ENCODE assay signal across 12 mouse cellular contexts in the genomic region with DNA sequence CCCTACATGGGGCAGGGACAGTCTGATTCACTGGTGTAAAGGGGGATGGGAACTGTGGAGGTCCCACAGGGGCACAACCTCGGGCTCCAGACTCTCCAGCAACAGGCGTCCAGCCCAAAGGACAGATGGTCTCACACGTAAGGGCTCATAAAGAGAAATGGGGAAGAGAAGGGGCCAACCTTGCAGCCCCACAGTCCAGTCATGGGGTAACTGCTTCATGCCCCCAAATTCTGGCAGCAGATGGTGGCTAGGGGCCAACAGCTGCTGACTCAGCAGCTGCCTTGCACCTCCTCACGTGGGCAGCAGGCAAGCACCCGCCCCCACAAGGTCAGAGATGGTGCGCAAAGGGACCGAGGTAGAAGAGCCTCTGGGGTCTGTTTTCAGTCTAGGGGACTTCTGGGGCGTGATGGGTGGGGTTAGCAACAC. TPM values are rescaled to one million over a fixed set of nuclear protein-coding genes. Genes with fewer than 3 reads are reported as not detected.
DNase-seq lines count a peak whose midpoint lies in the region; TF ChIP-seq lines count a peak whose summit lies in the region.
"Had no signal": no experiment of that assay in that cellular context is flagged by ENCODE, and none has a peak within 500 bp of the region (broad histone marks: within the 10 kb centered on the region; RNA-seq: fewer than 3 reads in every experiment).

No protein-coding gene starts in this region.

- TF ChIP-seq CTCF in layer of hippocampus, adult 2 months (conservative IDR thresholded peaks at IDR 0.05), result no peak
- no peak for TF ChIP-seq CTCF in cerebellum, adult 2 months (IDR thresholded peaks at IDR 0.05; ENCODE audit: borderline replicate concordance, insufficient read depth, low read depth, low read length)

- intact Hi-C loops in gastrocnemius, postnatal 14 days (cut with DNase I; ENCODE audit: low total_unique reads), result no loop called here

- H3K4me1 ChIP-seq in cerebellum, adult 2 months (ENCODE audit: control insufficient read depth, insufficient read depth, low read length), result peaks cover 37% of the 10 kb centered on the region

- TF ChIP-seq POLR2A in cerebellum, adult 2 months (IDR thresholded peaks at IDR 0.05; ENCODE audit: borderline replicate concordance, insufficient read depth, low read length), result no peak

- no peaks in the 10 kb centered on the region for H3K27me3 ChIP-seq in cerebellum, adult 2 months (ENCODE audit: control insufficient read depth, insufficient read depth, low read length)

- H3K4me3 ChIP-seq in layer of hippocampus, adult 2 months, result no peak overlapping the region; the same call in 1 of the 2 replicates
- peak overlapping the region; percentile 84 for H3K4me3 ChIP-seq in cerebellum, adult 2 months (replicated peaks; ENCODE audit: insufficient read depth, low read depth, low read length)
- H3K4me3 ChIP-seq: erythroblast, embryonic 14.5 days; liver, embryonic 12.5 days had no signal

- WGBS in cerebellum, adult 2 months, result 4% methylated on average over 8 of the region's 8 CpGs

- DNase-seq in gastrocnemius, postnatal 14 days, result peak; percentile 28
- no peak for DNase-seq in gastrocnemius, postnatal 25 days
- no peak for DNase-seq in layer of hippocampus, adult 2 months (ENCODE audit: low spot score in 2 of 2)
- DNase-seq in layer of hippocampus, adult 8-10 months (ENCODE audit: low spot score in 2 of 2), result no peak
- peak; percentile 69 for DNase-seq in NIH3T3 (ENCODE audit: low read depth)
- DNase-seq in cerebellum, adult 2 months, result peak; percentile 70 to 74
- no peak for DNase-seq in lung, postnatal 25 days (ENCODE audit: low spot score)
- no peak for DNase-seq in frontal cortex, adult 2 months (ENCODE audit: extremely low spot score in 1 of 2, low spot score in 1 of 2)
- DNase-seq: lung, postnatal 4 days; right cerebral cortex, postnatal 25 days had no signal

- peak overlapping the region; percentile 97 for H3K27ac ChIP-seq in layer of hippocampus, adult 2 months
- peak overlapping the region; percentile 85 for H3K27ac ChIP-seq in cerebellum, adult 2 months (ENCODE audit: insufficient read depth, low read length)
- H3K27ac ChIP-seq: liver, embryonic 12.5 days had no signal

RNA-seq across cellular contexts. Expression of a gene that starts 2.9 kb away (rescaled TPM):
- under 1 TPM; 0.47 to 0.82 TPM for total RNA-seq in gastrocnemius, postnatal 14 days (2021)
- under 1 TPM; 0.38 to 0.75 TPM for total RNA-seq in gastrocnemius, postnatal 25 days (2021)
- total RNA-seq in layer of hippocampus, adult 2 months (2021), result 100 to 1,000 TPM; 251 to 263 TPM
- 100 to 1,000 TPM; 248 to 286 (median 272) TPM for total RNA-seq in layer of hippocampus, adult 8-10 months (2022)
- polyA plus RNA-seq in cerebellum, adult 2 months (2012; rRNA removed), result 375 and 402 TPM in 2 replicates
- 204 and 235 TPM in 2 replicates for polyA plus RNA-seq in frontal cortex, adult 2 months (2012; rRNA removed)
- polyA plus RNA-seq: erythroblast, embryonic 14.5 days had no signal

RNA-seq across cellular contexts. Expression of a gene that starts 5.5 kb away (rescaled TPM):
- total RNA-seq in gastrocnemius, postnatal 14 days (2021), result 10 to 100 TPM; 14.8 to 32.4 TPM
- 10 to 100 TPM; 17.1 to 32.9 TPM for total RNA-seq in gastrocnemius, postnatal 25 days (2021)
- 100 to 1,000 TPM; 338 to 343 TPM for total RNA-seq in layer of hippocampus, adult 2 months (2021)
- 100 to 1,000 TPM; 295 to 343 (median 318) TPM for total RNA-seq in layer of hippocampus, adult 8-10 months (2022)
- polyA plus RNA-seq in cerebellum, adult 2 months (2012; rRNA removed), result 328 and 384 TPM in 2 replicates
- polyA plus RNA-seq in frontal cortex, adult 2 months (2012; rRNA removed), result 227 and 251 TPM in 2 replicates

RNA-seq across cellular contexts. Expression of a gene that starts 11.6 kb away (rescaled TPM):
- under 1 TPM; 0.55 to 0.75 TPM for total RNA-seq in gastrocnemius, postnatal 14 days (2021)
- total RNA-seq in gastrocnemius, postnatal 25 days (2021), result under 1 TPM; 0.18 to 0.75 TPM
- total RNA-seq in layer of hippocampus, adult 2 months (2021), result 1 to 10 TPM; 1.1 to 1.7 TPM
- 1 to 10 TPM; 1.1 to 2.0 (median 1.5) TPM for total RNA-seq in layer of hippocampus, adult 8-10 months (2022)
- polyA plus RNA-seq in cerebellum, adult 2 months (2012; rRNA removed), result 3.2 and 4.4 TPM in 2 replicates
- polyA plus RNA-seq in frontal cortex, adult 2 months (2012; rRNA removed), result 3.3 and 3.5 TPM in 2 replicates

RNA-seq across cellular contexts. Expression of a gene that starts 15.0 kb away (rescaled TPM):
- 100 to 1,000 TPM; 730 to 819 TPM for total RNA-seq in gastrocnemius, postnatal 14 days (2021)
- 100 to 1,000 TPM; 531 to 541 TPM for total RNA-seq in gastrocnemius, postnatal 25 days (2021)
- 100 to 1,000 TPM; 548 to 575 TPM for total RNA-seq in layer of hippocampus, adult 2 months (2021)
- total RNA-seq in layer of hippocampus, adult 8-10 months (2022), result 100 to 1,000 TPM; 490 to 734 (median 578) TPM
- polyA plus RNA-seq in cerebellum, adult 2 months (2012; rRNA removed), result 481 and 571 TPM in 2 replicates
- 556 and 592 TPM in 2 replicates for polyA plus RNA-seq in frontal cortex, adult 2 months (2012; rRNA removed)

RNA-seq across cellular contexts. Expression of a gene that starts 18.3 kb away (rescaled TPM):
- total RNA-seq in gastrocnemius, postnatal 14 days (2021), result 1 to 10 TPM; 6.2 to 9.6 TPM
- 1 to 10 TPM; 5.2 to 6.7 TPM for total RNA-seq in gastrocnemius, postnatal 25 days (2021)
- 10 to 100 TPM; 42.1 to 45.1 TPM for total RNA-seq in layer of hippocampus, adult 2 months (2021)
- total RNA-seq in layer of hippocampus, adult 8-10 months (2022), result 10 to 100 TPM; 36.8 to 41.3 (median 38.6) TPM
- 48.1 and 49.2 TPM in 2 replicates for polyA plus RNA-seq in cerebellum, adult 2 months (2012; rRNA removed)
- 49.9 and 55.6 TPM in 2 replicates for polyA plus RNA-seq in frontal cortex, adult 2 months (2012; rRNA removed)

Comparison
In these comparisons a context has a peak if more than half of its experiments do, and no peak if none do; other contexts are left out.
1. DNase-seq: peak in gastrocnemius, postnatal 14 days (single experiment), NIH3T3 (single experiment) and cerebellum, adult 2 months (2 of 2); none in gastrocnemius, postnatal 25 days (single experiment), layer of hippocampus, adult 2 months (0 of 2), layer of hippocampus, adult 8-10 months (0 of 2), lung, postnatal 25 days (single experiment) and frontal cortex, adult 2 months (0 of 2).
2. RNA of a gene that starts 2.9 kb away (total RNA-seq): 248 to 286 TPM in layer of hippocampus, adult 8-10 months and 251 to 263 TPM in layer of hippocampus, adult 2 months; 0.47 to 0.82 TPM in gastrocnemius, postnatal 14 days and 0.38 to 0.75 TPM in gastrocnemius, postnatal 25 days; every median in the first group is over 100 times any median in the second.
3. RNA of a gene that starts 5.5 kb away (total RNA-seq): 338 to 343 TPM in layer of hippocampus, adult 2 months and 295 to 343 TPM in layer of hippocampus, adult 8-10 months; 17.1 to 32.9 TPM in gastrocnemius, postnatal 25 days and 14.8 to 32.4 TPM in gastrocnemius, postnatal 14 days; every median in the first group is over 4 times any median in the second.